Mouse (Mus musculus) thymus, postnatal 4 days (tissue): ENCODE measurements at regions not wholly inside any gene's neighbourhood (a gene's known extent, or its start where the extent isn't known, plus 50 kb on each side); places are given as distances from the start of the nearest gene placed in this dataset.

ENCODE experiments used
- DNase-seq: peaks from one replicate; pipeline ENCODE4 v3.0.0; 2021

DNA sequence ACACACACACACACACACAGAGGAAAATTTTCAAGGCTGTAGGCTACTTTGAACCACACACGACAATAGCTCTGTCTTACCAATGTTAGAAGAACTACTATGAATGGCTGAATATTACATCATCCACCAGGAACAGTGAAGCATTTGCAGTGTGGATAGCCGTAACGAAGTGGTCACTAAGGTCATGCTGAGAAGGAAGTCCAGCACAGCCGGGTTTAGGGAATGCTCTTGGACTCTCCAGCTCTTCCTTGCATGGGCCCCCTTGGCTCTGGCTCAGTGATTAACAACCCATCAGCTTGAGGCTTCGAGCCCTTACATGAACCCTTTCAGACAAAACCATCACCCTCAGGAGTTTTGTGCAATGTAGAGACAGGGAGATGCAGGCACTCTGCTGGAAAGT lies 245.3 kb downstream of the Adamts20 start:
- DNase-seq, result no peak

DNA sequence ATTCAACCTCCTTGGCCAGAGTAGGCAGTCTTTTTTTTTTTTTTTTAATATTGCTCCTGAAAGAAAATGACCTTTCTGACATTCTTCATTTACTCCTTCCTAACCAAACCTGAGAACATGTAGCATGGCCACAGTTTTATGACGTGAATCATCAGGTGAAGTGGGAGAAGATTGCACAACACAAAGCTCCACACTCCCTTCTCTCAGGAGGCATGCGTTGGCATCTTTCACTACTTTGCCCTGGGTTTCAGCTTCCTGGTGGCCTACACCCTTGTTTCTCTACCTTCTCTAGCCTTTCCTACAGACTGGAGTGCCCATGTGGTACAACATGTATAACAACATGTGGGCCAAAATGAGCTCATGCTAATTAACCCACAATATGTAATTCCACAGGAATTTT lies 248.5 kb downstream of the Adamts20 start:
- no peak for DNase-seq

DNA sequence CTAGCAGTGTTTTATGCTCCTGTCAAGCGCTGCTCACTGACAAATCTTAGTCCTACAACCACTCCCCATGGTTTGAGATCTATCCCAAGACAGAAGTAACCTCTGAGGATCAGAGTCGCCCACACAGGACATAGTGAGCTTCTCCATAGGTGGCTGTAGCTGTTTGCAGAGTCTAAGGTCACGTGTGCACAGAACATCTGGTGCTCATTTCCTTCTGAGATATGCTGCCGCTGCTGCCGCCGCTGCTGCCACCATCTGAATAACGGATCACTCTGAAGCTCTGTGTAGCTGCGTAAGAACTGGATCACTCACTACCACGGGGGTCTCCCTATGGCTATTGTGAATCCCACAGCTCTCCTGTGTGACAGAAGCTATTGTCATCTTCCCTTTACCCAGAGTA lies 250.8 kb downstream of the Adamts20 start:
- peak; percentile 69 for DNase-seq

DNA sequence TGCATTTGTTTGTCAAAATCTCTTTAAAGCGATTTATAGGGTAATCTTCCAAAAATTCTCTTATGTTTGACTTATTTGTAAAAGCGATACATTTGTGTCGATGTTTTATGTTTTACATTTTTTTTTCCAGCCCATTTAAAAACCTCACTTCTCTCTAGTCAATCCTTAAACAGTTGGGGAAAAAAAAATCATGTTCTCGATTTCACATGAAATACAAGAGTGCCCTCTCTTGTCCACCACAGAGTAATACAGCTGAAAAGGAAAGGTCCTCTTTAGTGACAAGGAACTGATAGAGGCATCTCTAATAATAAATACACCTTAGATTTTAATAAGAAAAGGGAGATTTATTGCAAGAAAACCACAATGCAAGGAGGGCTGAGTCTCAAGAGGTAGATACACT lies 251.8 kb downstream of the Adamts20 start:
- no peak for DNase-seq

DNA sequence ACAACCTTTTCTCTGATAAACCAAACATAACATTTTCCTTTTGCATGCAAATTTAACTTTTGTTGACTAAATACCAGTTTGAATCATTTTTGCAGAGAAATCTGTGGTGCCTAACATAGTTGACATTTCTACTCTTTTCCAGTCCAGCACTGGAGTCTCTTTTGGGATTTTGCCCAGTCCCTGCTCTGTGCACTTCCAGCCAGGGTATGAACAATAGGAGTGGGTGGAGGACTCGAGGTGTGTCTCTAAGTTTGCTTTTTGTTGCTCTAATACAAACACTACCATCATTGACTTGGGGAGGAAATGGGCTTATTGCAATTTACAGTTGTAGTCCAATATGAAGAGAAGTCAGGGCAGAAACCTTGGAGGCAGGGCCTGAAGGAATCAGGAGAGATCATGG lies 256.7 kb downstream of the Adamts20 start:
- no peak for DNase-seq

DNA sequence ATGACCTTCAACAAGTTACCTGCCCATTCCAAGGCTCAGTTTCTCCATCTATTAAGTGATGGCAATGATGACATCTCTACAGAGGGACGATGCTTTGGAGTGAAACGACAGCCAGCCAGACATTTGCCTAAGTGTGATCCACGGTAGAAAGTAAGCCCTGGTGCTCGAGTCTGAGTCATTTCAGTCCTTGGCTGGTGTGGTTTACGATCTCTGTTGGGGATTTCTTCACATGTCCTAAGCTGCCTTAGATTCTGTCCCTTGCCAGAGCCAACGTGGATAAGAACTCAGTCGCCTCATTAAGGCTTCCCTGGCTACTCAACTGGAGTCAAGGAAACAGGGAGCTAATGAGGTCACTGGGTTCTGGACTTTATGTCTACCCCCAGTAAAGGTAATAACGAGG lies 258.8 kb downstream of the Adamts20 start:
- DNase-seq, result no peak

DNA sequence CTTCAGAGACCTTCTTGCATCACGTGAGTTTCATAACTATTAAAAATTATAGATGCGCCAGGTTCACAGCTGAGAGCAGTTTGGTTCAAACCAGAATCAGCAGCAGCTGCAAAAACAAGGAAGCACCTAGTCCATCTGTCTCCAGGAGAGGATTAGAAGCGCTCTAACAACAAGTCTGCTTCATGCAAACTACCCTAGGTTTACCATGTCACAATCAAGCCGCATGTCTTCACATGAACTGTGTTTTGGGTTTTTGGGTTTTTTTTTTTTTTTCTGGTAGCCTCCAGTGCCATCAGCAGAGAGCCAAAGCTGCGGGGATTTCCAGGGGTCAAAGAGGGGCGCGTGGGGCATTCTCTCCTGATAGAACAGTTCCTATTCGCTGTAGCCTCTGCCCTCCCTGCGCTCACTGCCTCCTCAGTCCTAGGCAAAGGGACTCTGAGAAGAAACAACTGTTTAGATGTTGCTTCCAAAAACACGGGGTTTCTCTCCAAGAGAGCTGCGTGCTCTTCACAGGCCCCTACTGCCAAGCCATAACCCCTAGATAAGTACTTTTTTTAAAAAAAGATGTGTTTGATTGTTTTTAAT lies 259.8 kb downstream of the Adamts20 start:
- no peak for DNase-seq

DNA sequence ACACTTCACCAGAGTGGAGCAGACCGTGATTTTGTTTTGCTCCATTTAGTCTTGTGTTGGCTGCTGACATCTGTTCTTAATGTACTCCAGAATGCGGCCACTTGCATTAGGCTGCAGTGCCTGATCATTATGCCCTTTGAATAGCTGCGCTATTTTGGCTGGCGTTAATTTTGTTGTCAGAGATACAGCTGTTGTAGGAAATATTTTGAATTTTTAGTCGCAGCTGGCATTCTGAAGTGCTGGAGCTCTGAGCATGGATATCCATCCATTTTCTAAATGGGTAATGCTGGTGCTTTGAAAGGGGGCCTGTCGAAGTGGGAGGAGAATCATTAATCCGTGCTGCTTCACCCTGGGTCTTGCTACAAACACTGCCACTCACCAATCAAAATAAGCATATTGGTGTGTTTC lies 275.1 kb downstream of the Adamts20 start:
- no peak for DNase-seq

DNA sequence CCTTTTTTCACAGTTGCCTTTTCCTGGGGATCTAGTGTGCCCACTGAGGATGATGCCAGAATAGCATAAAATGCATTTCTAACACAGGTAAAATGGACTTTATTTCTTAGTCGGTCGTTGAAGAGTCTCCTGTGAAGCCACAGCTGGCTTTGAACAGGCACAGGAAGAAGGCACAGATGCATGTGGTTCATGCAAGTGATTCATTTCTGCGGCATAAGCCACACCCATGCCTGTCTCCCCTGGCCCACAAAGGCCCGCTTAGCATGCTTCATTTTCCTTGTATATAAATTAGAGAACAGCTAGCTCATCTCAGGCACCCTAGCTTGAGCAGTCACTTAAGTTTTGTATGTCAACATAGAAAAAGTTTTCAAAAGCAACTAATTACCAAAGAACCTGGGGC lies 277.6 kb downstream of the Adamts20 start:
- peak; percentile 60 for DNase-seq

DNA sequence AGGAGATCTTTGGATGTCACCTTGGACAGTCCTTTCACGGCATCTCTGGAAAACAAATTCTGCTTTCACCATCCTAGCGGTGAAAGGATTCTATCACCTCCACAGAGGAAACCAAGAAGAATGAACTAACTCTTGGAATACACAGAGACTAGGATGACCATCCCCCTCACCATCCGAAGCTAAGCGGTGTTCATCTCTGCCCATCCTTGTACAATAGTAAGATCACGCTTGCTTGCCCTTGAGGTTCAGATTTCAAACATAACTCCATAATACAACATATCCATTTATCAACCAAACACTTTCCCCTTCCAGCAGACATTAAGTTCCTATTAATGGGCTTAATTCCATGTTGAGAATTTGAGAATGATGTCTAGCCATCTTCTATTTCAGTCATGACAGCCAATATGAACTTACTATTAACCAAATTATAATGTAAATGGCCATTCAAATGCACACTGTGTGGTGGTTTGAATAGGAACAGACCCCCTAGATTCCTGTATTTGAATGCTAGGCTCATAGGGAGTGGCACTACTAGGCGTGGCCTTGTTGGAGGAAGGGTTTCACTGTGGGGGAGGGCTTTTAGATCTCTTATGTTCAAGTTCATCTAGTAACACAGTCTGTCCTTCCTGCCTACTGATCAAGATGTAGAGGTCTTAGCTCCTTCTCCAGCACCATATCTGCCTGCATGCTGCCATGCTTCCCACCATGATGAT lies 281.4 kb downstream of the Adamts20 start:
- DNase-seq, result no peak

DNA sequence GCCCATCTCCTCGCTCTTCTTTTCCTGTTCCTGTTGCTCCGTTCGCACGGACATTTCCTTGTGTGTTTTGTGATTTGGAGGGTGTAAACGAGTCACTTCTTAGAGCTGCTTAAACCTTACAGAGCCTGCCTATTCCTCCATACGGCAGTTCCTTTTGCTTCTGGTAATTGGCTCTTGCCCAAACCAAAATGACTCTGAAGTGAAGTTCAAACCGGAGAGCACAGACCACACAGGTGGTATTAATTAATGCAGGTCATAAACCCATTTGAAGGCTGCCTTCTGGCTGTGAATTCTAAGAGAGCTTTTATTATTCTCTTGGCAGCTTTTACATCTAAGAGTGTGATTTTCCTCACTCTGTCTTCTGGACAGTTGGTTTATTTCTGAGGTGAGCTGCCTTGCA lies 291.1 kb downstream of the Adamts20 start:
- DNase-seq, result no peak

DNA sequence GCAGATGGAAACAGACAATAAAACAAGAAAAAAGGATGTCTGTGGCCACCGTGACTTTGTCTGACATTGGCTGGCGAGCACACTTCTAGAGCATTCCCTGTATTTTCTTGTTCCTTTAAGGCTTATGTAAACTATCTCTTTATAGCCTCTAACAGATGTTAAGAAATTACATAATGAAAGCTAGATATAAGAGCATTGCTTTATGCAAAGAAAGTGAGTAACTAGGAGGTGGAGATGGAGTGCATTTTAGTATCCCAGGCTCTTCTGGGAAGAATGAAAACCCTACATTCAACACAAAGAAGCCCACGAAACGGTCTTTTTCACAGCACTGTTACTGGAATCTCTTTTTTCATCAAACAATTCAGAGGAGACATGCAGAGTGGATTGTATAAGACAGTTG lies 304.4 kb downstream of the Adamts20 start:
- DNase-seq, result no peak

DNA sequence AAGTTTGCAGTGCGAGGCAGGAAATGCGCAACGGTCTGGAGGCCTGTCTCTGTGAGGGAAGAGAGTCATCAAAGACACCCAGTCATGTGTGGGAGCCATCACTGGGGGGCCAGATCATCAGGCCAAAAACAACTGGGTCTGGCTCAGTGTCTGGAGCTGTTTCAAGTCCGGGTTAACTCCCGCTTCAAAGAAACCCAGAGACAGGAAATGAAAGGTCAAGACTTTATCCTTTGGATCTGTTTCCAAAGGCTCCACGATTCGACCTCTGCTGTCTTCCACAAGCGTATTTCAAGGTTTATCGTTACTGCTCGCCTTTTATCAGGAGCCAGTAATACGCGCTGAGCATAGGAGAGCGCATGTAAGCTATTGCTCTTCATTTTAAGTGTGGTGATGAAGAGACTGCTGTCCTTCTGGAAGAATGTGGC lies 325.7 kb downstream of the Adamts20 start:
- DNase-seq, result peak; percentile 41

DNA sequence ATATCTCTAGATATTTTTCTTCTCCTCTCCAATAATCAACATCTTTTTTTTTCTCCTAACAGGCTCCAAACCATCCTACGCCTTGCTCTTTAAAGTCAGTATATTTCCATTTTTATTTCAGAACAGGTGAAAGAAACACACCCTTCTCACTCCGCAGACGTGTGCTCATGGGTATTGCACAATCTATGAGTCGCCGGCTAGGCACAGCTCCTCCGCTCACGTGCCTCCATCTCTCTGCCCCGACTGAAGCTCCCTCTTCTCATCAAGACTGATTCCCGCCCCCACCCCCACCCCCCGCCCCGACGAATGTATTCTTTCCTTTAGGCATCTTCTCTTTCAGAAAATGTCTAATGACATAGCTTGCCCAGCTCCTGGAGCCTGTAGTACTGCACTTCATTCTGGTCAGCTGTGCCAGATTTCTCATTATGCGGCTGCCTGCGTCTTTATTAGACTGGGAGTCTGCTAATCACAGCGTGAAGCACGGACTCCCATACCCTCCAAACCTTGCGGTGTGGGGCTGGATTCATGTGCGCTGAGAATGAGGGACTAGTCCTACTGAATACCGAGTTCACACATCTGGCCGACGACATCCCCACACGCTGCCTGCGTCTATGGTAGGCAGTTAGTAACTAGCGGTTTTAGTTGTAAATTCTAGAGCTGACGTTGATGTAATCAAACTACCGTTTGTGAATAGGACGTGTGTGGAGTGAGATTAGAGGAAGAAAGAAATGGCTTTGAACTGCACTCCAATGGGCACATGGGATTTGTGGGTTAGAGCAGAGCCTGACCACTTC lies 327.9 kb downstream of the Adamts20 start:
- DNase-seq, result no peak

DNA sequence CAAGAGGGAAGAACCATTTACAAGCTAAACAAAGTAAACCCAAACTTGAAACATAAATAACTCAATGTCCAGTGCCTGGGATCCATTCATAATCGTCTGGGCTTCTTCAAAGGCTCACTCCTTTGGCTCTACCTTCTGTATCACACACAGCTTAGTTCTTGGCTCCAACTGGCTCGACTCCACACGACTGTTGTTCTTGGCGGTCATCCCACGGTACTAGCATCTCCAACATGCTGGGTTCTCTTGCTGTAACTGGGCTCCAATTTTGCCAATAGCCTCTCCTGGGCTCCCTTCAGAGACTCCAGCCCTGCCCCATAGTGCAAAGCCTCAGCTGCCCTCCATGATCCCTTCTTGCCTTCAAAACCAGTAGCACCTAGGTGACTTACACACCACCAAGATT lies 352.4 kb downstream of the Adamts20 start:
- no peak for DNase-seq

DNA sequence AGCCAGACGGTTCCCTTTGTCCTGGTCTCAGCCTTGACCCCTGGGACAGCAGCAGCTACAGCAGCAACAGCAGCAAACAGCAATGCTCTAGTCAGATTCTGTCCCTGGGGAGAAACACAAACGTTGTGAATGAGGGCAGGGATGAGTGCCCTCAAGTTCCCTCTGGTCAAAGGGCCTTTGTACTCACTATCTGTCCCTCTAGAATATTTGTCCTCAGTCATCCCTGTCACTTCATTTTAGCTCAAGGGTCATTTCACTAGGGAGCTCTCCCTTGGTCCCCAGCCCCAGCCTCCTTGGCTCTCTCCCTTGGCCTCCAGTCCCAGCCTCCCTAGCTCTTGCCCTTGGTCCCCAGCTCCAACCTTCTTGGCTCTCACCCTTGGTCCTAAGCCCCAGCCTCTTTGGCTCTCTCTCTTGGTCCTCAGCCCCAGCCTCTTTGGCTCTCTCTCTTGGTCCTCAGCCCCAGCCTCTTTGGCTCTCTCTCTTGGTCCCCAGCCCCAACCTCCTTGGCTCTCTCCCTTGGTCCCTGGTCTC lies 358.0 kb downstream of the Adamts20 start:
- no peak for DNase-seq

DNA sequence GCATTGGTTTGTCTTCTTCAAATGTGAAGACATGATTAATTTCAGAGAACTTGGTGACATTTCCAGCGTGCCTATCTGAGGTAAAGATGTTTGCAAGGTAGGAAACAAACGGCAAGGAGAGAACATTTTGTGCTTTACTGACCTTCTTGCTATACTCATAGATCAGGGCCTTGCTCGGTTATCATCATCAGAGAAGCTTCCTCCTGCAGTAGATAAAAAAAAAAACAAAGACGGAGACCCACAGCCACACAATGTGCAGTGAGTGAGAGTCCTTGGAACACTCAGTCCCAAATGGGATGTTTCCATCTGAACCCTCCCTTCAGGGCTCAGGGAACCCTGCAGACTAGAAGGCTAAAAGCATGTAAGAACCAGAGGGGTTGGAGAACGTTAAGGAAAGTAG lies 374.6 kb downstream of the Adamts20 start:
- no peak for DNase-seq

DNA sequence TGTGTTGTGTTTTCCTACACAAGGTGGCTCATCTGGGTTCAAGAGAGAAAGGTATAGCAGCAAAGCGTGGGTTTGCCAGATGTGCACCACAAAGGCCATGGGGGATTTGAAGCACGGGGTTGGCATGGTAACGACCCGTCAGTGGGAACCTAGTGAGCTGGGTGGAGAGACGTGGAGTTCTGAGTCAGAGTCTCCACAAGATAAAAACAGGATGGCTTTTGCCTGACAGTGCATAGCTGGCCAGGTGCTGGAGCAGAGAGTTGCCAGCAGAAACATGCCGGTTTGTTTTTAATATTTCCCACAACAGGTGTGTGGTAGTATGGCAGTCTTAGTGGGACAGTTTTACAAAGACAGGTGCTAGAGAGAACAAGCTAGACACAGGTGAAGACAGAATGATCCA lies 375.4 kb downstream of the Adamts20 start:
- peak; percentile 65 for DNase-seq

DNA sequence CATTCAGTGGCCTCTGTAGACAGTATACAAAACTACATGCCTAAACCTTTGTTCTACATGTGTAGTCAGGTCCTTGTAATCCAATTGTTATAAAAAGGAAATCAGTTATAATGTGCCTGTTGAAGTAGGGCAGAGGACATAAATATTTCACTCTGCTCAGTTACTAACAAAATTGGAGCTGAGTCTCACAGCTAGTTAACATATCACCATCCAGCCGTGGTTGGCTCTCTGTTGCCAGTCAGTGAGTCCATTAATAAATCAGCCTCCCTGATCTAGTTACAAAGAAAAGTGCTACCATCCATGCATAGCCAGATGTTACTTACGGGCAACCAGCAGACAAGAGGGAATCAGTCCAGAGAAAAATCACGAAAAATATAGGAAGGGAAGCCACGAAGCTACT lies 382.8 kb downstream of the Adamts20 start:
- no peak for DNase-seq

DNA sequence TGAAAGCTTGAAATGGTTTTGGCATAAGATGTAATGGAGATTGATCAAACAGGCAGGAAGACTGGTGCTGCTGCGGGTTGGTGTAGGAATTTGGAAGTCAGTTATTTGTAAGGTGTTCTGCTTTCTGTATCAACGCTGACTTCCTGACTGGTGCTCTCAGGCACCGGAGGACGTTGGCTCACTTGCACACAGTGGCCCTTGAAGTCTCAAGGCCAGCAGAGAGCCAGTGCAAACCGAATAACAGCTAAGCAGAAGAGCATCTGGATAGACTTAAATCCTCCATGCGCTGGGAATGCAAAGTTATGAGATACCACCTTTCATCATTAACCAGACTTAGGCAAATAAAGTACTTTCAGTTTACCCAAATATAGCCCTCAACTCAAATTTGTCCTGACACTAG lies 388.2 kb downstream of the Adamts20 start:
- no peak for DNase-seq

DNA sequence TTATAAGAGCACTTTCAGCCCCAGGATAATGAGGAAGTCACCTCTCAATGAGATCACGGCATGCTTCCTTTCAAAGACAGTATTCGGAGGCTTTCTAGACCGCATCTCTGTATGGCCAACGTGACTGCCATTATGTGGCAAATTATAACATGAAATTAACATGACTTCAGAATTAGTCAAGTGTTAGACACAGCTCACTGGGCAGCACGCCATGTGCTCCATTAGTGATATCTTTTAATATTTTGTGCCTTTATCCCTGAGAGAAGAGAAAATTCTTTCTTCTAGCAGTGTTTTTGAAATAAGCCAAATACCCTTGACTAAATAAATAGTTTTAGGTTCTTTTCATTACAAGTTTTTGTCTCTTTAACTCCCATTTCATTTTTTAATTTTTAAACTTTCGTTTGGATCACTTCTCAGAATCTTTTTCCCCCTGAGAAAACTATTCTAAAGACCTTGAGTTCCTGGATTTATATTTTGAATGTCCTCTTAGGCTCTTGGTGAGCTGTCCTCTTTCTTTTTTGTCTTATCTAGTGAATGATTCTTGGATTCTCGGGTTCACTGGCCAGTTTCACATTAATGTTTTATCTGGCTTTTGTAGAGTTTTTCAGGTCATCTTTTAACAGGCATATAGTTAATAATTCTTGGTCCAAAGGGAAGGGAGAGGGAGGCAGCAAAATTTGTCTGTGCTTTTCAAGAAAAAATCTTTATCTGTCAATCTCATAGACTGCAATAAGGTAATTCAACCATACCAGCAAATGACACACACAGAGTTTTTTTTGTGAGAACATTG lies 390.9 kb downstream of the Adamts20 start:
- DNase-seq, result no peak

DNA sequence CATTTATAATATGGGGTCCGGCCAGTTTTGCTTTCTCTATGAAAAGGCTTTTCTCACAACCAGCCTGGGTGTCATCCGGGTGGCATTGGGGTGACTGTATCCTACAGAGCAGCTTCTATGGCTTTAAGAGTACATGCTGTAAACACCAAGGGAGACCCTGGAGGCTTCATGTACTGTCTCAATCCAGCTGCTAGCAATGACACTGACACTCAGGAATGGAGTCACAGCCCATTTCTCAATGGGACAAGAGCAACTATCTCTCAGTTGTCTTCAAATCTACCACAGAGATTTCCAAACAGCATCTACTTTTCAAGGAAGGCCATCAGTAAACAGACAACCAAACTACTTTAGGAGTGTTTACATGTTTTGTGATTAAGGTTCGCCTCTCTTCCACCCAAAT lies 397.5 kb downstream of the Adamts20 start:
- DNase-seq, result no peak

DNA sequence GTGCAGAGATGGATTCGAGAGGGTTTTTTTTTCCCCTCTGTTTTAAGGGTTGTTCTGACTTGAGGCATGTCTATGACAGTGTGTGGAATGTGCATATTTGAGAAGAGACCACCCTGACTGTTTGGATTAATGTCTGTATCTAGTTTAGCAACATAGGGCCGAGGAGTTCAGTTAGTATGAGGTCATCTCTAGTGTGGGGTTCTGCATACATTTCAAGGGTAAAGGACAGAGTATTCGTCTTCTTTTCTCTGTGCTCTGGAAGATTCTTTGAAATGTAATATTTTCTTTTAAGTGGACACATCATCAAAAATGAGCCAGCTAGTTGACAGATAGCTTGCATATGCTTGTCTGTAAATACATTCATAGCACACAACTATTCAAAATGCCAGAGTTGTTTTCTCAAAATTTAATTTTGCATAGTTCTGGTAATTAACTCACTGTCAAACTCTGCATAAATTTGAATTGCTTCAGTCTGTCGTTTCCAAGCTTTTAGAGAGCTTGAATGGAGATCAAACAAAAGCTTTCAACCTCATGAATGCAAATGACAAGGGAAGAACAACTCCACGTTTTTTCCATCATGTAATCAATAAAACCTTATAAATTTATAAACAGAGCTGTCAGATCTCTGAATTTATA lies 415.5 kb downstream of the Adamts20 start:
- no peak for DNase-seq
